Mouse (Mus musculus) forebrain, embryonic 13.5 days (tissue): ENCODE results near the gene Tanc2. TPM values are rescaled to one million over a fixed set of nuclear protein-coding genes. Genes with fewer than 3 reads are reported as not detected.

Experiments
- ATAC-seq: fragments of 200-750 bp; cut with Nextera tagmentation; 2 replicates; pipeline ENCODE4 v1.8.0; 2017
- H3K27ac ChIP-seq: fragments of 300-500 bp; sonication (generic); 2 replicates; pipeline ENCODE4 v1.5.1; 2015; ENCODE audit warnings: inconsistent platforms, mild to moderate bottlenecking, moderate library complexity
- H3K27me3 ChIP-seq: fragments of 300-500 bp; sonication (generic); 2 replicates; pipeline ENCODE4 v1.6.1; 2015; ENCODE audit warnings: mild to moderate bottlenecking, inconsistent platforms
- H3K36me3 ChIP-seq: fragments of 300-500 bp; sonication (generic); 2 replicates; pipeline ENCODE4 v1.6.1; 2015; ENCODE audit warnings: mild to moderate bottlenecking, inconsistent platforms; ENCODE audit not compliant: poor library complexity, severe bottlenecking
- H3K4me1 ChIP-seq: fragments of 300-500 bp; sonication (generic); 2 replicates; pipeline ENCODE4 v1.6.1; 2015; ENCODE audit warnings: inconsistent platforms
- H3K4me2 ChIP-seq: fragments of 300-500 bp; sonication (generic); 2 replicates; pipeline ENCODE4 v1.6.1; 2015; ENCODE audit warnings: inconsistent platforms, mild to moderate bottlenecking, moderate library complexity
- H3K4me3 ChIP-seq: fragments of 300-500 bp; sonication (generic); 2 replicates; pipeline ENCODE4 v1.5.1; 2015; ENCODE audit warnings: mild to moderate bottlenecking, inconsistent platforms
- H3K9ac ChIP-seq: fragments of 300-500 bp; sonication (generic); 2 replicates; pipeline ENCODE4 v1.6.1; 2015; ENCODE audit warnings: mild to moderate bottlenecking, inconsistent platforms
- H3K9me3 ChIP-seq: fragments of 300-500 bp; sonication (generic); replicated peaks from 2 replicates; pipeline ENCODE4 v1.6.1; 2016; ENCODE audit warnings: inconsistent platforms
- WGBS: fragments of 180-500 bp; shearing (Covaris S2); methylation state at CpG from one replicate; pipeline ENCODE4 v1.1.7; 2015; 5-methylcytosine and 5-hydroxymethylcytosine counted together
- polyA plus RNA-seq: library from polyadenylated mRNA; unstranded; fragments of >200 nt; fragmentation: Nextera tagmentation; extraction: Ambion mirVana; gene quantifications from 2 replicates; pipeline ENCODE4 v1.2.1, GENCODE M21; 2015

Tanc2 gene
- polyA plus RNA-seq, 1 experiment from 2014 or later = 17.4 TPM

- H3K4me3 ChIP-seq = no peak overlapping the region
- H3K27me3 ChIP-seq = no peaks in the 10 kb centered on the region
- H3K36me3 ChIP-seq = no peaks in the 10 kb centered on the region
- no peak overlapping the region for H3K9ac ChIP-seq
- peaks cover 24% of the 10 kb centered on the region for H3K4me1 ChIP-seq
- no peaks in the 10 kb centered on the region for H3K9me3 ChIP-seq
- H3K4me2 ChIP-seq = no peak overlapping the region
- H3K27ac ChIP-seq = peak overlapping the region; percentile 14; the same call in 1 of the 2 replicates
- ATAC-seq = no peak
- WGBS = 30% methylated on average over 4 of the region's 4 CpGs
Observed at GRCm38 (mm10) chr11:105760346-105760745, 170.6 kb downstream of the Tanc2 start.

- no peak for ATAC-seq
- peaks cover 7% of the 10 kb centered on the region for H3K36me3 ChIP-seq
- no peak overlapping the region for H3K4me2 ChIP-seq
- no peak overlapping the region for H3K4me3 ChIP-seq
- no peaks in the 10 kb centered on the region for H3K9me3 ChIP-seq
- no peaks in the 10 kb centered on the region for H3K4me1 ChIP-seq
- H3K27ac ChIP-seq = no peak overlapping the region
- no peak overlapping the region for H3K9ac ChIP-seq
- no peaks in the 10 kb centered on the region for H3K27me3 ChIP-seq
Observed at GRCm38 (mm10) chr11:105777802-105778201, 188.0 kb downstream of the Tanc2 start.

GRCm38 (mm10) chr11:105792501-105792900, 202.7 kb downstream of the Tanc2 start:
- Histone ChIP-seq H3K4me2 (no peak overlapping the region), H3K27ac (no peak overlapping the region), H3K36me3 (no peaks in the 10 kb centered on the region), H3K4me3 (no peak overlapping the region), H3K9me3 (peaks cover 5% of the 10 kb centered on the region), H3K9ac (no peak overlapping the region), H3K4me1 (no peaks in the 10 kb centered on the region), H3K27me3 (no peaks in the 10 kb centered on the region)
- ATAC-seq = no peak

DNA sequence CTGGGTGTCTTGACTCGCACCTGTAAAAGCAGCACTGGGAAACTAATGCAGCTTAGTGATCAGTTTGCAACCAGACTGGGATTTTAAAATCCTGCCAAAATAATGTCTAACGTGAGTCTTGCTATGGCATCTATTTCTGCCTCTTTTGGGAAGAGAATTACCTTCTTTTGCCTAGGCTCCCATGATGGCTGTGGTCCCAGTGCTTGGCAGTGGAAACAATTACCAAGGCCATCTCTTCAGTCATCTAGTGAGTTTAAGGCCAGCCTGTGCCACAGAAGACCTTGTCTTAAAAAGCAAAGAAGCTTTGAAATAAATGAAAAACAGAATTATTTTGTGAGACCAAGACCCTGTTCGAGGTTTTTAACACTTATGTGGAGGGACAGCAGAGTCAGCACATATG, 213.9 kb downstream of the Tanc2 start:
- 84% methylated on average over 3 of the region's 3 CpGs for WGBS
- Histone ChIP-seq H3K9me3 (no peaks in the 10 kb centered on the region), H3K4me2 (no peak overlapping the region), H3K4me1 (no peaks in the 10 kb centered on the region), H3K27ac (no peak overlapping the region), H3K4me3 (no peak overlapping the region), H3K27me3 (no peaks in the 10 kb centered on the region), H3K36me3 (no peaks in the 10 kb centered on the region), H3K9ac (no peak overlapping the region)
- ATAC-seq = no peak

DNA sequence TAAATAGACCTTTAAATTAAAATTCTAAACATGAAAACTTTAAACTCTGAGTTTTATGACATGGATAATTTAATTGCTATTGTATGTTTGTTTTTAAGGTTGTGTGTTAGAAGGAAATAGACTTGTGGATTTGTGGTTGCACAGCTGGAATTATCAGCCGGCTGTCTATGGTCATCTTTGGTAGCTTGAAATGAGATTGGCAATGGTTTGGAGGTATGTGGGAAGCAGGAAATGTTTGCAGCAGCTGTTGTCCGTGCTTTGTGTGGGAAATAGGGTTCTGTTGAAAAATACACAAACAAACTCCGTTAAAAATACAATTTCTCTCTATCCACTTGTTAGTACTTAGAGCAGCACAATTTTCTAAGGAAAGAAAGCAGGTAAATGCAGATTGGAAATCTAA, 215.0 kb downstream of the Tanc2 start:
- WGBS = 77% methylated on average over 3 of the region's 3 CpGs
- no peaks in the 10 kb centered on the region for H3K4me1 ChIP-seq
- H3K9me3 ChIP-seq = no peaks in the 10 kb centered on the region
- no peak overlapping the region for H3K9ac ChIP-seq
- no peaks in the 10 kb centered on the region for H3K27me3 ChIP-seq
- H3K36me3 ChIP-seq = no peaks in the 10 kb centered on the region
- no peak overlapping the region for H3K4me3 ChIP-seq
- no peak for ATAC-seq
- no peak overlapping the region for H3K4me2 ChIP-seq
- no peak overlapping the region for H3K27ac ChIP-seq

- Histone ChIP-seq H3K4me2 (no peak overlapping the region), H3K9ac (no peak overlapping the region), H3K9me3 (no peaks in the 10 kb centered on the region), H3K27ac (no peak overlapping the region), H3K4me3 (no peak overlapping the region), H3K36me3 (peaks cover 5% of the 10 kb centered on the region; the same call in 1 of the 2 replicates), H3K27me3 (no peaks in the 10 kb centered on the region), H3K4me1 (no peaks in the 10 kb centered on the region)
- WGBS = 88% methylated on average over 5 of the region's 5 CpGs
- ATAC-seq = no peak
Observed at GRCm38 (mm10) chr11:105807103-105807502, 217.3 kb downstream of the Tanc2 start.

GRCm38 (mm10) chr11:105823246-105823645, 233.5 kb downstream of the Tanc2 start:
- WGBS = 84% methylated on average over 1 of the region's 1 CpGs
- no peaks in the 10 kb centered on the region for H3K4me1 ChIP-seq
- no peak overlapping the region for H3K27ac ChIP-seq
- H3K36me3 ChIP-seq = no peaks in the 10 kb centered on the region
- H3K27me3 ChIP-seq = no peaks in the 10 kb centered on the region
- no peak overlapping the region for H3K4me2 ChIP-seq
- no peak for ATAC-seq
- H3K9me3 ChIP-seq = no peaks in the 10 kb centered on the region
- H3K9ac ChIP-seq = no peak overlapping the region
- H3K4me3 ChIP-seq = no peak overlapping the region

DNA sequence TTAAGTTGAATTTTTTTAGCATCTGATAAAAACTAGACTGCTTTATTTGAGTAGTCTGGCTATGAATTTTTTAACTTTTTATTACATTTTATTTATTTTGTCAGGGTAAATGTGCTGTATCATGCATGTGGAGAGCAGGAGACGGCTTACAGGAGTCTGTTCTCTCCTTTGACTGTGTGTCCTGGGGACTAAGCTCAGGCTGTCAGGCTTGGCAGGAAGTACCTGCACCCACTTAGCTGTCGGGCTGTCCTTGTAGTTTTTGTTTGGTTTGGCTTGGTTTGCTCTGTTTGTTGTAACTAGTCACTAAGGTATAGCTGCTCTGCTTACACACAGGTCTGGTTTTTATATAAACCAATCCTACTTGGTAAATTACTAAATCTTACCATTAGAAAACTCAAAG, 234.0 kb downstream of the Tanc2 start:
- Histone ChIP-seq H3K4me3 (no peak overlapping the region), H3K36me3 (no peaks in the 10 kb centered on the region), H3K9ac (no peak overlapping the region), H3K4me2 (no peak overlapping the region), H3K27ac (no peak overlapping the region), H3K9me3 (no peaks in the 10 kb centered on the region), H3K4me1 (no peaks in the 10 kb centered on the region), H3K27me3 (no peaks in the 10 kb centered on the region)
- no peak for ATAC-seq
- 87% methylated on average over 2 of the region's 2 CpGs for WGBS

- Histone ChIP-seq H3K9ac (no peak overlapping the region), H3K9me3 (no peaks in the 10 kb centered on the region), H3K4me3 (no peak overlapping the region), H3K36me3 (no peaks in the 10 kb centered on the region), H3K4me2 (no peak overlapping the region), H3K27me3 (no peaks in the 10 kb centered on the region), H3K4me1 (no peaks in the 10 kb centered on the region), H3K27ac (no peak overlapping the region)
- no peak for ATAC-seq
- 86% methylated on average over 2 of the region's 2 CpGs for WGBS
Observed at GRCm38 (mm10) chr11:105828175-105828574, 238.4 kb downstream of the Tanc2 start.

DNA sequence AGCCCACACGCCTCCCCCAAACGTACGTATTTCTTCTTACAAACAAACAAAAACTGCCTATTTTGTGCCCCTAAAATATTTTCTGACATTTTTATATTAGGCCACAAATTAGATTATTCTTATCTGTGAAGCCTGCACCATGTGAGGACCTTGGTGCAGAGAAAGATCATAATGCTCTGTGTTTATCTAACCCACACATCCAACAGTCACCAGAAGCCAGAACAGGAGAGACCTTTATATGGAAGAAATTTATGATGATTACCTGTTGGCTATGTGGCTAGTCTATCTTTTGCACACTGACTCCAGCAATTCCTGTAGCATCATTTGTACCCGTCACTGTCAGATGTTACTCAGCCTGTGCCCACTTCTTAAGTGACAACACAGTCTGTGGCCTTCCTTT, 245.4 kb downstream of the Tanc2 start:
- no peak overlapping the region for H3K9ac ChIP-seq
- 0 out of 2 replicates have a peak, but pooled peaks cover 7% of the 10 kb centered on the region for H3K36me3 ChIP-seq
- ATAC-seq = no peak
- H3K4me2 ChIP-seq = no peak overlapping the region
- no peaks in the 10 kb centered on the region for H3K9me3 ChIP-seq
- 94% methylated on average over 4 of the region's 4 CpGs for WGBS
- no peaks in the 10 kb centered on the region for H3K4me1 ChIP-seq
- no peaks in the 10 kb centered on the region for H3K27me3 ChIP-seq
- H3K27ac ChIP-seq = no peak overlapping the region
- no peak overlapping the region for H3K4me3 ChIP-seq

- Histone ChIP-seq H3K4me2 (no peak overlapping the region), H3K9me3 (no peaks in the 10 kb centered on the region), H3K4me3 (no peak overlapping the region), H3K9ac (no peak overlapping the region), H3K27me3 (no peaks in the 10 kb centered on the region), H3K27ac (no peak overlapping the region), H3K4me1 (no peaks in the 10 kb centered on the region), H3K36me3 (peaks cover 7% of the 10 kb centered on the region; the same call in 1 of the 2 replicates)
- ATAC-seq = no peak
- WGBS = 88% methylated on average over 6 of the region's 6 CpGs
Observed at GRCm38 (mm10) chr11:105836344-105836891, 246.6 kb downstream of the Tanc2 start.

- no peaks in the 10 kb centered on the region for H3K4me1 ChIP-seq
- no peak overlapping the region for H3K4me2 ChIP-seq
- H3K4me3 ChIP-seq = no peak overlapping the region
- no peaks in the 10 kb centered on the region for H3K9me3 ChIP-seq
- no peak overlapping the region for H3K9ac ChIP-seq
- H3K36me3 ChIP-seq = peaks cover 7% of the 10 kb centered on the region; the same call in 1 of the 2 replicates
- no peak overlapping the region for H3K27ac ChIP-seq
- H3K27me3 ChIP-seq = no peaks in the 10 kb centered on the region
- no peak for ATAC-seq
Observed at GRCm38 (mm10) chr11:105837962-105838361, 248.2 kb downstream of the Tanc2 start.

DNA sequence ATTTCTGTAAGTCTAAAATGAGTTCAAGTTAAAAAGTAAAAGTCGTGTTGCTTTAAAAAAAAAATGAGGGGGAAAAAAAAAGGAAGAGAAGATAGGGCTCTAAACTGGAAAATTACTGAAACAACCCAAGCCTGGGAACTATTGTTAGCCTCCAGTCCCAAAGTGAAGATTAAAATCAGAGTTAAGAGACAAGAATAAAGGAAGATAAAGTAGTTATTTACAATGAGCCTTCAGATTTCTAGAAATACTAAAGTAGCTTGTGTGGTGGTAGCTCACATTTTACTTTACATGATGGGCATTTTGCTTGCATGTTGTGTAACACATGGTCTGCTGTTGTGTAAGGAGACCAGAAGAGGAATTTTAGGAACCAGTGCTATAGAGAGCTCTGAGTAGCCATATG, 256.1 kb downstream of the Tanc2 start:
- H3K27ac ChIP-seq = no peak overlapping the region
- no peaks in the 10 kb centered on the region for H3K27me3 ChIP-seq
- peaks cover 3% of the 10 kb centered on the region; the same call in 1 of the 2 replicates for H3K36me3 ChIP-seq
- H3K4me2 ChIP-seq = no peak overlapping the region
- H3K9ac ChIP-seq = no peak overlapping the region
- no peaks in the 10 kb centered on the region for H3K9me3 ChIP-seq
- H3K4me1 ChIP-seq = no peaks in the 10 kb centered on the region
- ATAC-seq = no peak
- 85% methylated on average over 1 of the region's 1 CpGs for WGBS
- H3K4me3 ChIP-seq = no peak overlapping the region
